Mouse (Mus musculus) bone marrow macrophage, adult 2 months (primary cell): ENCODE results near the gene Crtc1. TPM values are rescaled to one million over a fixed set of nuclear protein-coding genes. Genes with fewer than 3 reads are reported as not detected.

ENCODE experiments used
- H3K27ac ChIP-seq: 2 replicates; pipeline ENCODE4 v1.5.1; 2012; ENCODE audit warnings: low read depth, low read length; ENCODE audit not compliant: insufficient read depth
- H3K4me1 ChIP-seq: 2 replicates; pipeline ENCODE4 v1.6.1; 2012; ENCODE audit warnings: low read length; ENCODE audit not compliant: control insufficient read depth, insufficient read depth
- H3K4me3 ChIP-seq: 2 replicates; pipeline ENCODE4 v1.5.1; 2012; ENCODE audit warnings: mild to moderate bottlenecking, low read length, moderate library complexity; ENCODE audit not compliant: insufficient read depth
- CTCF ChIP-seq: IDR thresholded peaks from 2 replicates; pipeline ENCODE4 v1.5.1; 2012; ENCODE audit warnings: low read depth, mild to moderate bottlenecking, low read length, moderate library complexity
- POLR2A ChIP-seq: IDR thresholded peaks from 2 replicates; pipeline ENCODE4 v1.6.1; 2012; ENCODE audit warnings: mild to moderate bottlenecking, low read depth, low read length, borderline replicate concordance
- polyA plus RNA-seq: library from polyadenylated mRNA; stranded (reverse); fragments of >200 nt; gene quantifications from 2 replicates; pipeline ENCODE4 v1.2.4, GENCODE M21; 2012; ENCODE audit not compliant: missing spikeins, insufficient read depth, insufficient read length

The Crtc1 gene
- polyA plus RNA-seq, 1 experiment: 8.4 TPM

- peaks cover 2% of the 10 kb centered on the region; the same call in 1 of the 2 replicates for H3K4me1 ChIP-seq
- no peak overlapping the region for H3K4me3 ChIP-seq
- no peak overlapping the region for H3K27ac ChIP-seq
- TF ChIP-seq CTCF (no peak), POLR2A (no peak)
Observed at GRCm38 (mm10) chr8:70456996-70457395, 17.6 kb upstream of the Crtc1 start.

DNA sequence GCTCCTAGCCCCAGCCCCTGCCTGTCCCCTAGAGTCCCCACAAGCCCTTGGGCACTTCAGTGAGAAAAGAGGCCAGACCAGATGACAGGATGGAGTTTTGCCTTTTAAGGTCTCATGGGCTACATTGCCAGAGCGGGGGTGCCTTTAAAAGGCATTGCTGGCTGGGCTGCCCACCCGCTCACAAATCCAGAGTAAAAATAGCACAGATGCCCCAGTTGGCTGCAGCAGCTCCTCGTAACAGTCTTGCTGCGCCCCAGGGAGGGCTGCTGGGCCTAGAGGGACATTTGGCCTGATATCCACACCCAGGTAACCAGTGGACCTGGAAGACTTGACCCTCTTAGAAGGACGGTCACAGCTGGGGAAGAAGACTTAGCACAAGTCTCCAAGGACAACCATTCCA lies 14.5 kb upstream of the Crtc1 start:
- Histone ChIP-seq H3K27ac (no peak overlapping the region), H3K4me1 (no peaks in the 10 kb centered on the region), H3K4me3 (no peak overlapping the region)
- no peak for TF ChIP-seq CTCF

DNA sequence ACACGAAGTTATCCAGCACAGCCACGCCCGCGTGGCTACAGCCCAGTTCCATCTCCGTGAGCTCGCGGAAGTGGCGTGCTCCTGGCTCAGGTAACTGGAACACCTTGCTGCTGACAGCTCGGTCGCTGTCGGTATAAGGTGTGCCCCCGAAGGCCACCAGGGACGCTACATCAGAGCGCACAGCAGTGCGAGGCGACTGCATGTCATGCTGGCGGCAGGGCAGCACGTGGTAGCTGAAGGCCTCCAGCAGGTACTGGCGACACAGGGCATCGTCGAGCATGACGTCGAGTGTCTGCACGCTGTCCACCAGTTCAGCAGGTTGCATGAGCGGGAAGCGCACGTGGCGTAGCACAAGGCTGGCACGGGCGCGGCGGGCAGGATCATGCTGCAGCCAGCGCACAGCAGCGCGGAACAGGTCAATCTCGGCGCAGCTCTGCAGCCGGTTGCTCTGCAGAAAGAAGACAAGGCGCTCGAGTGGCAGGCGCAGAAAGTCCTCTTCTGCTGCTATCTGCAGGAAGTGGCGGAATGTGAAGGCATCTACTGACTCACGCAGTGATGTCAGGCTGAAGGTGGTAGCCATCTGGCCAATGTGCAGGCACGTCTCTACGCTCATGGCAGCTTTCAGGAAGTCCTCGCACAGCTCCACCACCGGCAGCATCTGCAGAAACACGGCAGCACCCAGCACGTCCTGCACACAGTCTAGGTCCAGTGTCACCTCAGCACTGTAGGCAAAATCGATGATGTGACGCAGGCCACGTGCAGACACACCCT lies 13.0 kb upstream of the Crtc1 start:
- Histone ChIP-seq H3K4me3 (no peak overlapping the region), H3K27ac (no peak overlapping the region), H3K4me1 (no peaks in the 10 kb centered on the region)
- TF ChIP-seq POLR2A (no peak), CTCF (no peak)

DNA sequence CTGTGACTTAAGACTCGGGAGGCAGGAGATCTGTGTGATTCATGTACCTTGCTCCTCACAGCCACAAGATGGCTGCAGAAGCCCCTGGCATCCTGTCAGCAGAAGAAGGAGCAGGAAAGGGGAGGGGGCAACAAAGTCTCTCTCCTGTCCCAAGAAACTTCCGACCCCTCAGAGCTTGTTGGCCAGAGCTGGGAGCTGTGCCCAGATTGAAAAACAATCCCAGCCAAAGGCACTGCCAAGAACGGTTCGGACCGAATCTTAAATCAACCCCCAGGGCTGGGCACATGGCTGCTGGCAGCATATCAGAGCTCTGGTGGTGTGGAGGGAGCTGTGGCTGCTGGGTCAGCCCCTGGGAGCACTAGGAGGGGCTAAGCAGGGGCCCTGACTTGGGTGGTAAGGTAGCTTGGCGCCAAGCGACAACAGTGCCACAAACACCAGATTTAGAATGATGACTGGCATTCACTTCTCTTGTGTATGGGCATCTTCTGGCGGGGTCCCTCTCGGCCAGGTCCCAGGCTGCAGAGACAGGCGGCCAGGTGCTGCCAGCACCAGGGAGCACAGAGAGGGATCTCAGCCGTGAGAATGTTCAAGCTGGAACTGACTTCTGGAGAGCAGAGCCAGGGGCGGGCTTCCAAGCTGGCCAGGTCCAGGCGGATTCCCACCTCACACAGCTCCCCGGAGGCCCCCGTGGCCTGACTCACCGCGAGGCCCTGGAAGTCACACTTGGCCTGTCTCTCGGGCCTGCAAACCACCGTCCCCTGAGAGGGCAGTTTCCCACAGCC lies 8.5 kb upstream of the Crtc1 start:
- TF ChIP-seq POLR2A: no peak
- TF ChIP-seq CTCF: no peak
- H3K4me1 ChIP-seq: no peaks in the 10 kb centered on the region

DNA sequence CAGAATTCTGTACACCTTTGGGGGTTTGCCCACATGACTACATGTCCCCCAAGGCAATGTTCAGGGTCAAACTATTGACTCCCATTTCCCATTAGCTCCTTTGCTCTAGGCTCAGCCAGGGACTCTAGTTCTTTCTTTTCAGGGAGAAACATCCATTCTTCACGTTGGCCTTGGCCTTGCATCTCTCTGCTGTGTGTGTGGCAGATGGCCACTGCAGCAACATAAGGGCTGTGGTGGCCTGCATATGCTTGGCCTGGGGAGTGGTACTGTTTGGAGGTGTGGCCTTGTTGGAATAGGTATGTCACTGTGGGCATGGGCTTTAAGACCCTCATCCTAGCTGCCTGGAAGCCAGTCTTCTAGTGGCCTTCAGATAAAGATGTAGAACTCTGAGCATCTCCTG lies 6.6 kb upstream of the Crtc1 start:
- H3K4me1 ChIP-seq: no peaks in the 10 kb centered on the region
- H3K4me3 ChIP-seq: no peak overlapping the region
- H3K27ac ChIP-seq: no peak overlapping the region
- TF ChIP-seq POLR2A (no peak), CTCF (no peak)

More for the DNA sequence above, 8.5 kb upstream of the Crtc1 start:
- Histone ChIP-seq H3K27ac (no peak overlapping the region), H3K4me3 (no peak overlapping the region)

DNA sequence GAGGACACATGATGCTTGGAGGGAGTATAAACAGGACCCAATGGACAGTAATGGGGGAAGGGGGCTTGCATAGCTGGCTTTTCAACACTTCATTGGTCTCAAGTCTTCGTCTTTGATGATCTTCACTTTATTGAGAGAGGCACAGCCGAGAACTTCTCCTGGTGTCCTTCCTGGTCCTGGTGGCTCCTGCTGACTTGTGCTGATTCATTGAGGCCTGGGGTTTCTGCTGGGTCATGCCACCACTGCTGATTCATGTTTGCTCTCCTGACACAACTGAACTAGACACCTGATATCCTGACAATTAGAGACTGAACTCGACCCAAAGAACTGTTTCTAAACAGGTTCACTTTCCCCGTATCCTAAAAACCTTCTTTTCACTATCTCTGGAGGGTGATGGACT lies 3.9 kb upstream of the Crtc1 start:
- H3K27ac ChIP-seq: no peak overlapping the region
- no peak for TF ChIP-seq CTCF
- TF ChIP-seq POLR2A: no peak
- H3K4me1 ChIP-seq: peaks cover 6% of the 10 kb centered on the region
- H3K4me3 ChIP-seq: no peak overlapping the region

- H3K4me1 ChIP-seq: peaks cover 7% of the 10 kb centered on the region
- TF ChIP-seq POLR2A (no peak), CTCF (no peak)
- no peak overlapping the region for H3K27ac ChIP-seq
- no peak overlapping the region for H3K4me3 ChIP-seq
Observed at GRCm38 (mm10) chr8:70441565-70441964, 2.2 kb upstream of the Crtc1 start.

GRCm38 (mm10) chr8:70440246-70440645 lies 867 bp upstream of the Crtc1 start:
- no peak overlapping the region for H3K27ac ChIP-seq
- H3K4me1 ChIP-seq: peaks cover 7% of the 10 kb centered on the region
- H3K4me3 ChIP-seq: peak overlapping the region; percentile 68; the same call in 1 of the 2 replicates
- no peak for TF ChIP-seq POLR2A
- no peak for TF ChIP-seq CTCF

GRCm38 (mm10) chr8:70439848-70440179 lies 435 bp upstream of the Crtc1 start:
- H3K4me1 ChIP-seq: peaks cover 7% of the 10 kb centered on the region

DNA sequence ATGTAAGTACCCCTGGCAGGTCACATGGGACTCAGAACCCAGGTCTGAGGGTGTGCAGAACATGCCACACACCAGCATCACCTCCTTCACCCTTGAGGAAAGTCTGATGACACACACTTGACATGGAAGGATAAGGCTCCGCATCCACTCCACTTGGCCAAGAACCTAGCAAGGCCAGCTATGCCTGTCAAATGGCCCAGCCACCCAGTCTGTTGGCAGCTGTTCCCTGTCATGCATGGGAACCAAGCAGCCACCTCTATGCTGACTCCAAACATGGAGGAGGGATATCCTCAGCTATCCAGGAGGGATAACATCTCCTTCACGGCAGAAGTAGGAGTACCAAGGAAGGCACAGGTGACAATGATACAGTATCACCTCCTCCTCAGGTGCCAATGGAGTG lies 956 bp downstream of the Crtc1 start:
- TF ChIP-seq POLR2A (no peak), CTCF (no peak)
- Histone ChIP-seq H3K4me1 (peaks cover 7% of the 10 kb centered on the region), H3K27ac (no peak overlapping the region), H3K4me3 (peak overlapping the region; percentile 76)

More at GRCm38 (mm10) chr8:70439848-70440179, 435 bp upstream of the Crtc1 start:
- Histone ChIP-seq H3K4me3 (peak overlapping the region; percentile 68), H3K27ac (no peak overlapping the region)
- 0 out of 2 replicates have a peak, but pooled peaks have one; percentile 71 for TF ChIP-seq POLR2A
- no peak for TF ChIP-seq CTCF
